Mouse (Mus musculus) gastrocnemius, postnatal 36 days (tissue): ENCODE measurements around the gene Fam131a. TPM values are rescaled to one million over a fixed set of nuclear protein-coding genes. Genes with fewer than 3 reads are reported as not detected.
A peak's percentile ranks its signal among the peaks of the same experiment; 100 is the strongest.

ENCODE experiments used
- DNase-seq, 2 experiments: peaks; one replicate each; pipeline ENCODE4 v3.0.0; 2022
- intact Hi-C: fragments of 180-260 bp; cut with DNase I; formaldehyde crosslinking; loops from one replicate; pipeline ENCODE4 v1.15.1; 2025
- total RNA-seq, 2 experiments: library from RNA; stranded (reverse); gene quantifications; 2 replicates each; pipeline ENCODE4 v1.2.3; 2021

Gene Fam131a
- total RNA-seq, 2 experiments from 2014 or later, result 50.1 to 79.3 TPM

- intact Hi-C loops, result no loop called here
- peak; percentile 59 to 63 for DNase-seq
These were observed 1.7 kb downstream of the Fam131a start for GRCm38 (mm10) chr16:20694781-20695180.

- peak; percentile 76 to 85 for DNase-seq
- intact Hi-C loops, result no loop called here
These were observed 2.7 kb downstream of the Fam131a start for GRCm38 (mm10) chr16:20695622-20696323.

- intact Hi-C loops, result no loop called here
These were observed 6.2 kb downstream of the Fam131a start for GRCm38 (mm10) chr16:20699266-20699665.

GRCm38 (mm10) chr16:20700036-20700435 lies 7.0 kb downstream of the Fam131a start:
- DNase-seq, result no peak
- intact Hi-C loops, result no loop called here

More at GRCm38 (mm10) chr16:20699266-20699665, 6.2 kb downstream of the Fam131a start:
- no peak for DNase-seq

GRCm38 (mm10) chr16:20701316-20701715 lies 8.3 kb downstream of the Fam131a start:
- intact Hi-C loops, result no loop called here
- no peak for DNase-seq

- no peak for DNase-seq
- intact Hi-C loops, result no loop called here
These were observed 8.9 kb downstream of the Fam131a start for GRCm38 (mm10) chr16:20701729-20702521.

GRCm38 (mm10) chr16:20702522-20702893 lies 9.5 kb downstream of the Fam131a start:
- intact Hi-C loops, result no loop called here
- no peak for DNase-seq

GRCm38 (mm10) chr16:20703071-20703470 lies 10.0 kb downstream of the Fam131a start:
- DNase-seq, result no peak
- intact Hi-C loops, result no loop called here

- DNase-seq, result no peak
- intact Hi-C loops, result no loop called here
These were observed 10.8 kb downstream of the Fam131a start for GRCm38 (mm10) chr16:20703699-20704400.

- DNase-seq, result no peak
- intact Hi-C loops, result no loop called here
These were observed 12.7 kb downstream of the Fam131a start for GRCm38 (mm10) chr16:20705786-20706185.

GRCm38 (mm10) chr16:20706407-20707055 lies 13.5 kb downstream of the Fam131a start:
- intact Hi-C loops, result no loop called here
- no peak for DNase-seq

- no peak for DNase-seq
- intact Hi-C loops, result no loop called here
These were observed 15.3 kb downstream of the Fam131a start for GRCm38 (mm10) chr16:20708220-20708938.

- no peak for DNase-seq
- intact Hi-C loops, result no loop called here
These were observed 16.1 kb downstream of the Fam131a start for GRCm38 (mm10) chr16:20708939-20709734.

- intact Hi-C loops, result no loop called here
- no peak for DNase-seq
These were observed 17.3 kb downstream of the Fam131a start for GRCm38 (mm10) chr16:20710370-20710769.

GRCm38 (mm10) chr16:20710810-20711209 lies 17.8 kb downstream of the Fam131a start:
- intact Hi-C loops, result no loop called here
- DNase-seq, result no peak

- intact Hi-C loops, result no loop called here
- no peak for DNase-seq
These were observed 19.1 kb downstream of the Fam131a start for GRCm38 (mm10) chr16:20712190-20712589.

- DNase-seq, result no peak
- intact Hi-C loops, result no loop called here
These were observed 19.8 kb downstream of the Fam131a start for GRCm38 (mm10) chr16:20712889-20713288.

GRCm38 (mm10) chr16:20714307-20715080 lies 21.5 kb downstream of the Fam131a start:
- intact Hi-C loops, result no loop called here

GRCm38 (mm10) chr16:20715161-20715560 lies 22.1 kb downstream of the Fam131a start:
- no peak for DNase-seq
- intact Hi-C loops, result no loop called here

More at GRCm38 (mm10) chr16:20714307-20715080, 21.5 kb downstream of the Fam131a start:
- no peak for DNase-seq
